Mouse (Mus musculus) hindbrain, embryonic 15.5 days (tissue): ENCODE results near the gene Swsap1. TPM values are rescaled to one million over a fixed set of nuclear protein-coding genes. Genes with fewer than 3 reads are reported as not detected.

Experiments
- ATAC-seq: fragments of 200-750 bp; cut with Nextera tagmentation; 2 replicates; pipeline ENCODE4 v1.8.0; 2017; ENCODE audit warnings: low read depth, moderate number of reproducible peaks, moderate TSS enrichment; ENCODE audit not compliant: low FRiP score
- H3K27ac ChIP-seq: fragments of 300-500 bp; sonication (generic); replicated peaks from 2 replicates; pipeline ENCODE4 v1.5.1; 2015; ENCODE audit warnings: mild to moderate bottlenecking, inconsistent platforms
- H3K27me3 ChIP-seq: fragments of 300-500 bp; sonication (generic); 2 replicates; pipeline ENCODE4 v1.6.1; 2015; ENCODE audit warnings: control low read depth, inconsistent platforms
- H3K36me3 ChIP-seq: fragments of 300-500 bp; sonication (generic); 2 replicates; pipeline ENCODE4 v1.6.1; 2015; ENCODE audit warnings: control low read depth, inconsistent platforms
- H3K4me1 ChIP-seq: fragments of 300-500 bp; sonication (generic); replicated peaks from 2 replicates; pipeline ENCODE4 v1.6.1; 2015; ENCODE audit warnings: control low read depth, inconsistent platforms
- H3K4me2 ChIP-seq: fragments of 300-500 bp; sonication (generic); 2 replicates; pipeline ENCODE4 v1.6.1; 2015; ENCODE audit warnings: moderate library complexity, mild to moderate bottlenecking, inconsistent platforms
- H3K4me3 ChIP-seq: fragments of 300-500 bp; sonication (generic); 2 replicates; pipeline ENCODE4 v1.5.1; 2015; ENCODE audit warnings: mild to moderate bottlenecking, inconsistent platforms
- H3K9ac ChIP-seq: fragments of 300-500 bp; sonication (generic); 2 replicates; pipeline ENCODE4 v1.6.1; 2015; ENCODE audit warnings: inconsistent platforms
- H3K9me3 ChIP-seq: fragments of 300-500 bp; sonication (generic); 2 replicates; pipeline ENCODE4 v1.6.1; 2016; ENCODE audit warnings: control low read depth, inconsistent platforms
- WGBS: fragments of 180-500 bp; shearing (Covaris S2); methylation state at CpG from one replicate; pipeline ENCODE4 v1.1.7; 2015; 5-methylcytosine and 5-hydroxymethylcytosine counted together
- polyA plus RNA-seq: library from polyadenylated mRNA; unstranded; fragments of >200 nt; fragmentation: Nextera tagmentation; extraction: Ambion mirVana; gene quantifications from 2 replicates; pipeline ENCODE4 v1.2.1, GENCODE M21; 2015

Swsap1 gene
- polyA plus RNA-seq, 1 experiment from 2014 or later = 9.3 TPM

GRCm38 (mm10) chr9:21955225-21955569, 358 bp upstream of the Swsap1 start:
- no peaks in the 10 kb centered on the region for H3K9me3 ChIP-seq
- peak overlapping the region; percentile 99 for H3K27ac ChIP-seq
- H3K4me2 ChIP-seq = peak overlapping the region; percentile 65
- ATAC-seq = peak; percentile 59
- peak overlapping the region; percentile 77 for H3K4me3 ChIP-seq
- peaks cover 26% of the 10 kb centered on the region for H3K4me1 ChIP-seq
- peaks cover 14% of the 10 kb centered on the region for H3K27me3 ChIP-seq
- 3% methylated on average over 18 of the region's 18 CpGs for WGBS
- no peaks in the 10 kb centered on the region for H3K36me3 ChIP-seq
- H3K9ac ChIP-seq = peak overlapping the region; percentile 84; the same call in 1 of the 2 replicates

- Histone ChIP-seq H3K36me3 (no peaks in the 10 kb centered on the region), H3K27ac (no peak overlapping the region), H3K9me3 (no peaks in the 10 kb centered on the region), H3K4me3 (no peak overlapping the region), H3K4me2 (no peak overlapping the region), H3K4me1 (peaks cover 44% of the 10 kb centered on the region), H3K9ac (no peak overlapping the region), H3K27me3 (peaks cover 44% of the 10 kb centered on the region)
- ATAC-seq = no peak
- 88% methylated on average over 5 of the region's 5 CpGs for WGBS
These were observed 2.8 kb downstream of the Swsap1 start for GRCm38 (mm10) chr9:21958372-21958771.

GRCm38 (mm10) chr9:21959244-21959643, 3.7 kb downstream of the Swsap1 start:
- Histone ChIP-seq H3K4me3 (no peak overlapping the region), H3K27ac (no peak overlapping the region), H3K9ac (no peak overlapping the region), H3K36me3 (no peaks in the 10 kb centered on the region), H3K27me3 (peaks cover 52% of the 10 kb centered on the region), H3K4me1 (peaks cover 38% of the 10 kb centered on the region), H3K4me2 (no peak overlapping the region), H3K9me3 (no peaks in the 10 kb centered on the region)
- WGBS = 81% methylated on average over 7 of the region's 7 CpGs
- ATAC-seq = no peak

- H3K9ac ChIP-seq = no peak overlapping the region
- no peaks in the 10 kb centered on the region for H3K9me3 ChIP-seq
- ATAC-seq = no peak
- H3K4me1 ChIP-seq = peaks cover 31% of the 10 kb centered on the region
- H3K27me3 ChIP-seq = peaks cover 52% of the 10 kb centered on the region
- no peak overlapping the region for H3K4me3 ChIP-seq
- H3K4me2 ChIP-seq = no peak overlapping the region
- H3K36me3 ChIP-seq = no peaks in the 10 kb centered on the region
- WGBS = 54% methylated on average over 9 of the region's 9 CpGs
- no peak overlapping the region for H3K27ac ChIP-seq
These were observed 4.6 kb downstream of the Swsap1 start for GRCm38 (mm10) chr9:21960135-21960534.

- no peak for ATAC-seq
- no peaks in the 10 kb centered on the region for H3K36me3 ChIP-seq
- peak overlapping the region; percentile 25; the same call in 1 of the 2 replicates for H3K4me2 ChIP-seq
- H3K9ac ChIP-seq = no peak overlapping the region
- peaks cover 52% of the 10 kb centered on the region for H3K27me3 ChIP-seq
- H3K4me3 ChIP-seq = no peak overlapping the region
- no peak overlapping the region for H3K27ac ChIP-seq
- no peaks in the 10 kb centered on the region for H3K9me3 ChIP-seq
- 12% methylated on average over 26 of the region's 26 CpGs for WGBS
- H3K4me1 ChIP-seq = peaks cover 29% of the 10 kb centered on the region
These were observed 5.1 kb downstream of the Swsap1 start for GRCm38 (mm10) chr9:21960558-21961208.

- ATAC-seq = no peak
- Histone ChIP-seq H3K4me3 (peak overlapping the region; percentile 38), H3K4me1 (peaks cover 26% of the 10 kb centered on the region), H3K27me3 (peaks cover 52% of the 10 kb centered on the region), H3K9me3 (no peaks in the 10 kb centered on the region), H3K4me2 (peak overlapping the region; percentile 79), H3K27ac (no peak overlapping the region), H3K9ac (no peak overlapping the region), H3K36me3 (no peaks in the 10 kb centered on the region)
- WGBS = 1% methylated on average over 35 of the region's 35 CpGs
These were observed 5.9 kb downstream of the Swsap1 start for GRCm38 (mm10) chr9:21961366-21961980.

- no peak overlapping the region for H3K27ac ChIP-seq
- peak overlapping the region; percentile 38 for H3K4me3 ChIP-seq
- H3K9me3 ChIP-seq = no peaks in the 10 kb centered on the region
- 0 out of 2 replicates have a peak, but pooled peaks have one; percentile 46 for ATAC-seq
- peaks cover 23% of the 10 kb centered on the region for H3K4me1 ChIP-seq
- H3K4me2 ChIP-seq = peak overlapping the region; percentile 79
- WGBS = 0% methylated on average over 11 of the region's 15 CpGs
- H3K27me3 ChIP-seq = peaks cover 52% of the 10 kb centered on the region
- no peaks in the 10 kb centered on the region for H3K36me3 ChIP-seq
- no peak overlapping the region; the same call in 1 of the 2 replicates for H3K9ac ChIP-seq
These were observed 6.5 kb downstream of the Swsap1 start for GRCm38 (mm10) chr9:21962010-21962409.

- Histone ChIP-seq H3K36me3 (no peaks in the 10 kb centered on the region), H3K4me1 (peaks cover 23% of the 10 kb centered on the region), H3K9me3 (no peaks in the 10 kb centered on the region), H3K9ac (no peak overlapping the region; the same call in 1 of the 2 replicates), H3K4me2 (peak overlapping the region; percentile 79), H3K27me3 (peaks cover 52% of the 10 kb centered on the region), H3K27ac (no peak overlapping the region), H3K4me3 (peak overlapping the region; percentile 38)
- WGBS = 5% methylated on average over 33 of the region's 34 CpGs
- ATAC-seq = peak; percentile 54; the same call in 1 of the 2 replicates
These were observed 7.0 kb downstream of the Swsap1 start for GRCm38 (mm10) chr9:21962416-21963059.

- H3K27ac ChIP-seq = no peak within 1 kb of the TSS
- no peak within 1 kb of the TSS; the same call in 1 of the 2 replicates for H3K9ac ChIP-seq
- peak within 1 kb of the TSS; percentile 79 for H3K4me2 ChIP-seq
- peak within 1 kb of the TSS; percentile 38 for H3K4me3 ChIP-seq
- H3K9me3 ChIP-seq = no peaks in the 10 kb centered on the region
- ATAC-seq = no peak
- H3K4me1 ChIP-seq = peaks cover 23% of the 10 kb centered on the region
- WGBS = 23% methylated on average over 8 of the region's 8 CpGs
- H3K36me3 ChIP-seq = no peaks in the 10 kb centered on the region
- H3K27me3 ChIP-seq = peaks cover 52% of the 10 kb centered on the region
These were observed 7.9 kb downstream of the Swsap1 start, which contains the start of gene Epor for GRCm38 (mm10) chr9:21963417-21963816. TSS of gene Epor (minus strand) at chr9:21963506.

GRCm38 (mm10) chr9:21968883-21969282, 13.3 kb downstream of the Swsap1 start:
- Histone ChIP-seq H3K9me3 (no peaks in the 10 kb centered on the region), H3K27ac (no peak overlapping the region), H3K4me3 (no peak overlapping the region), H3K4me1 (no peaks in the 10 kb centered on the region), H3K36me3 (no peaks in the 10 kb centered on the region), H3K9ac (no peak overlapping the region), H3K4me2 (no peak overlapping the region), H3K27me3 (peaks cover 3% of the 10 kb centered on the region; the same call in 1 of the 2 replicates)
- WGBS = 64% methylated on average over 6 of the region's 6 CpGs
- no peak for ATAC-seq

- no peaks in the 10 kb centered on the region for H3K4me1 ChIP-seq
- no peaks in the 10 kb centered on the region for H3K9me3 ChIP-seq
- no peaks in the 10 kb centered on the region; the same call in 1 of the 2 replicates for H3K27me3 ChIP-seq
- no peak overlapping the region for H3K9ac ChIP-seq
- no peaks in the 10 kb centered on the region for H3K36me3 ChIP-seq
- no peak overlapping the region for H3K4me2 ChIP-seq
- no peak overlapping the region for H3K4me3 ChIP-seq
- ATAC-seq = no peak
- WGBS = 90% methylated on average over 4 of the region's 4 CpGs
- H3K27ac ChIP-seq = no peak overlapping the region
These were observed 13.7 kb downstream of the Swsap1 start for GRCm38 (mm10) chr9:21969304-21969703.

- Histone ChIP-seq H3K9ac (no peak overlapping the region), H3K27me3 (no peaks in the 10 kb centered on the region), H3K27ac (no peak overlapping the region), H3K4me3 (no peak overlapping the region), H3K9me3 (no peaks in the 10 kb centered on the region), H3K4me1 (no peaks in the 10 kb centered on the region), H3K36me3 (no peaks in the 10 kb centered on the region), H3K4me2 (no peak overlapping the region)
- no peak for ATAC-seq
- WGBS = 80% methylated on average over 10 of the region's 10 CpGs
These were observed 21.1 kb downstream of the Swsap1 start for GRCm38 (mm10) chr9:21976626-21977175.
